Mouse (Mus musculus) ovary, adult 18-20 months (tissue): Measurements from ENCODE around the gene Rnf130.

Experiments
- DNase-seq: peaks from one replicate; pipeline ENCODE4 v3.0.0; 2022; ENCODE audit warnings: low spot score, mixed read lengths

Rnf130 gene

GRCm38 (mm10) chr11:50024833-50025720 lies at the start of gene Rnf130:
Gene Rnf130 (plus strand): TSS chr11:50025346.
- peak; percentile 91 for DNase-seq

GRCm38 (mm10) chr11:49977963-49978568 lies 47.1 kb upstream of the Rnf130 start:
- no peak for DNase-seq

GRCm38 (mm10) chr11:49978935-49979334 lies 46.2 kb upstream of the Rnf130 start:
- no peak for DNase-seq

- no peak for DNase-seq
These were observed 44.4 kb upstream of the Rnf130 start for GRCm38 (mm10) chr11:49980681-49981235.

- no peak for DNase-seq
These were observed 43.7 kb upstream of the Rnf130 start for GRCm38 (mm10) chr11:49981321-49981963.

- DNase-seq = no peak
These were observed 43.1 kb upstream of the Rnf130 start for GRCm38 (mm10) chr11:49982094-49982493.

GRCm38 (mm10) chr11:49982881-49983280 lies 42.3 kb upstream of the Rnf130 start:
- DNase-seq = no peak

- DNase-seq = no peak
These were observed 41.1 kb upstream of the Rnf130 start for GRCm38 (mm10) chr11:49983875-49984552.

- DNase-seq = no peak
These were observed 40.1 kb upstream of the Rnf130 start for GRCm38 (mm10) chr11:49985009-49985408.

GRCm38 (mm10) chr11:49986277-49987036 lies 38.7 kb upstream of the Rnf130 start:
- no peak for DNase-seq

- no peak for DNase-seq
These were observed 30.6 kb upstream of the Rnf130 start for GRCm38 (mm10) chr11:49994536-49994935.

GRCm38 (mm10) chr11:49996398-49996797 lies 28.7 kb upstream of the Rnf130 start:
- no peak for DNase-seq

- DNase-seq = no peak
These were observed 27.8 kb upstream of the Rnf130 start for GRCm38 (mm10) chr11:49997321-49997720.

GRCm38 (mm10) chr11:50002853-50003252 lies 22.3 kb upstream of the Rnf130 start:
- no peak for DNase-seq

GRCm38 (mm10) chr11:50007776-50008175 lies 17.4 kb upstream of the Rnf130 start:
- DNase-seq = no peak

- no peak for DNase-seq
These were observed 16.9 kb upstream of the Rnf130 start for GRCm38 (mm10) chr11:50008231-50008630.

GRCm38 (mm10) chr11:50013016-50013415 lies 12.1 kb upstream of the Rnf130 start:
- no peak for DNase-seq

GRCm38 (mm10) chr11:50016503-50016902 lies 8.6 kb upstream of the Rnf130 start:
- no peak for DNase-seq

GRCm38 (mm10) chr11:50017511-50017910 lies 7.6 kb upstream of the Rnf130 start:
- DNase-seq = no peak

GRCm38 (mm10) chr11:50018848-50019247 lies 6.3 kb upstream of the Rnf130 start:
- no peak for DNase-seq

- DNase-seq = no peak
These were observed 3.1 kb upstream of the Rnf130 start for GRCm38 (mm10) chr11:50022085-50022484.
